Mouse (Mus musculus) cerebellum, adult 9-11 months (tissue): ENCODE results near the gene Olfr1357.
"Not testable (repeated sequence)": the region's sequence is repeated elsewhere in the genome, so short reads cannot be mapped to it uniquely, and the experiment has no call there.

Experiments used
- DNase-seq: peaks from one replicate; pipeline ENCODE4 v3.0.0; 2022

Gene Olfr1357

GRCm38 (mm10) chr10:78617974-78618373 is at the start of gene Olfr1357:
TSS of gene Olfr1357 (minus strand) at chr10:78618074.
- no peak for DNase-seq

- not testable (repeated sequence) for DNase-seq
Measured at GRCm38 (mm10) chr10:78666696-78667095, 48.8 kb upstream of the Olfr1357 start.

- DNase-seq = no peak
Measured at GRCm38 (mm10) chr10:78664546-78664945, 46.7 kb upstream of the Olfr1357 start.

GRCm38 (mm10) chr10:78661198-78661597 is 43.3 kb upstream of the Olfr1357 start:
- DNase-seq = no peak

- peak; percentile 16 for DNase-seq
Measured at GRCm38 (mm10) chr10:78632311-78632710, 14.4 kb upstream of the Olfr1357 start.

GRCm38 (mm10) chr10:78630194-78630593 is 12.3 kb upstream of the Olfr1357 start:
- peak; percentile 55 for DNase-seq

GRCm38 (mm10) chr10:78623143-78623542 is 5.3 kb upstream of the Olfr1357 start:
- DNase-seq = not testable (repeated sequence)

GRCm38 (mm10) chr10:78607602-78608001 is 10.3 kb downstream of the Olfr1357 start:
- no peak for DNase-seq

- peak; percentile 50 for DNase-seq
Measured at GRCm38 (mm10) chr10:78605080-78605479, 12.8 kb downstream of the Olfr1357 start.

- DNase-seq = no peak
Measured at GRCm38 (mm10) chr10:78599865-78600264, 18.0 kb downstream of the Olfr1357 start.

GRCm38 (mm10) chr10:78594566-78594965 is 23.3 kb downstream of the Olfr1357 start:
- DNase-seq = no peak

GRCm38 (mm10) chr10:78594157-78594556 is 23.7 kb downstream of the Olfr1357 start:
- no peak for DNase-seq

GRCm38 (mm10) chr10:78593736-78594135 is 24.1 kb downstream of the Olfr1357 start:
- DNase-seq = no peak

- no peak for DNase-seq
Measured at GRCm38 (mm10) chr10:78592856-78593379, 25.0 kb downstream of the Olfr1357 start.

- DNase-seq = peak; percentile 42
Measured at GRCm38 (mm10) chr10:78591406-78592328, 26.2 kb downstream of the Olfr1357 start, which contains the start of gene Syde1. TSS of gene Syde1 (minus strand) at chr10:78591964.

- no peak for DNase-seq
Measured at GRCm38 (mm10) chr10:78590744-78591143, 27.1 kb downstream of the Olfr1357 start.

- DNase-seq = no peak
Measured at GRCm38 (mm10) chr10:78589901-78590300, 28.0 kb downstream of the Olfr1357 start.

GRCm38 (mm10) chr10:78589291-78589690 is 28.6 kb downstream of the Olfr1357 start:
- no peak for DNase-seq

GRCm38 (mm10) chr10:78586026-78586425 is 31.8 kb downstream of the Olfr1357 start:
- no peak for DNase-seq

- DNase-seq = no peak
Measured at GRCm38 (mm10) chr10:78585606-78586005, 32.3 kb downstream of the Olfr1357 start.

- DNase-seq = no peak
Measured at GRCm38 (mm10) chr10:78584996-78585395, 32.9 kb downstream of the Olfr1357 start.

GRCm38 (mm10) chr10:78583939-78584338 is 33.9 kb downstream of the Olfr1357 start:
- DNase-seq = no peak

- no peak for DNase-seq
Measured at GRCm38 (mm10) chr10:78583347-78583746, 34.5 kb downstream of the Olfr1357 start.

- peak; percentile 10 for DNase-seq
Measured at GRCm38 (mm10) chr10:78581121-78581520, 36.8 kb downstream of the Olfr1357 start.
